15 mouse cellular contexts compared by ENCODE assay signal in the genomic region with DNA sequence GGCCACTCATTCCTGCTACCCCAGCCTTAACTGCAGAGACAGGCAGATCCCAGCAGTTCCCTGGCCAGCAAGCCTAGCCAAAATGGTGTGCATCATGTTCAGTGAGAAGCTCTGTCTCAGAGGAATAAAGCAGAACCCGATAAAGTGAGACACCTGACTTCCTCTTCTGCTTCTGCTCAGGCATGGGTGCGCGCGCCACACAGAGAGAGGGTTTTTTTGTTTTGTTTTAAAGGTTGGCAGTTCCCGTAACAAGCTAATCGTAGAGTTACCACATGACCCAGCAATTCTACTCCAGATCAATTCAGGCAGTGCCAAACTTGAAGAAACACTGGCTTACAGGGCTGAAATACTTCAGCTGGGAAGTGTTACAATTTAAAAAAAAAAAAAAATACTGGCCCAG. TPM values are rescaled to one million over a fixed set of nuclear protein-coding genes. Genes with fewer than 3 reads are reported as not detected.
DNase-seq lines count a peak whose midpoint lies in the region; ATAC-seq lines count a peak whose summit lies in the region.
"Had no signal": no experiment of that assay in that cellular context is flagged by ENCODE, and none has a peak within 500 bp of the region (broad histone marks: within the 10 kb centered on the region; RNA-seq: fewer than 3 reads in every experiment).

No protein-coding gene starts in this region.

- no peak overlapping the region for H3K9ac ChIP-seq in neural tube, embryonic 15.5 days (replicated peaks)
- H3K9ac ChIP-seq: embryonic facial prominence, embryonic 12.5 days; limb, embryonic 15.5 days had no signal

- peak; percentile 19 for DNase-seq in adrenal gland, postnatal 14 days
- no peak for DNase-seq in adrenal gland, adult 2 months
- DNase-seq in neural tube, embryonic 10.5 days (ENCODE audit: extremely low spot score, low spot score): no peak
- peak; percentile 59 to 63 for DNase-seq in spleen, adult 18-20 months
- DNase-seq in urinary bladder, postnatal 14 days (ENCODE audit: low spot score): no peak
- no peak for DNase-seq in kidney, adult 8-10 months
- DNase-seq in liver: no peak
- DNase-seq: kidney, adult 11 months had no signal

- no peaks in the 10 kb centered on the region for H3K9me3 ChIP-seq in neural tube, embryonic 15.5 days (replicated peaks)
- H3K9me3 ChIP-seq: embryonic facial prominence, embryonic 12.5 days; limb, embryonic 15.5 days had no signal

- no peak for ATAC-seq in neural tube, embryonic 15.5 days (ENCODE audit: low FRiP score)
- ATAC-seq: forebrain, embryonic 16.5 days had no signal

- no peak overlapping the region for H3K4me2 ChIP-seq in neural tube, embryonic 15.5 days
- H3K4me2 ChIP-seq: embryonic facial prominence, embryonic 12.5 days; limb, embryonic 15.5 days had no signal

- 74% methylated on average over 6 of the region's 6 CpGs for WGBS in neural tube, embryonic 15.5 days

- H3K27me3 ChIP-seq in neural tube, embryonic 15.5 days (replicated peaks): no peaks in the 10 kb centered on the region
- H3K27me3 ChIP-seq: embryonic facial prominence, embryonic 12.5 days; limb, embryonic 15.5 days had no signal

- peaks cover 9% of the 10 kb centered on the region; the same call in 1 of the 2 replicates for H3K4me1 ChIP-seq in neural tube, embryonic 15.5 days

- H3K27ac ChIP-seq in neural tube, embryonic 15.5 days (replicated peaks): peak overlapping the region; percentile 18; the same call in 1 of the 2 replicates
- H3K27ac ChIP-seq: embryonic facial prominence, embryonic 12.5 days; limb, embryonic 15.5 days had no signal

- no peak overlapping the region for H3K4me3 ChIP-seq in neural tube, embryonic 15.5 days (replicated peaks)
- H3K4me3 ChIP-seq: embryonic facial prominence, embryonic 12.5 days; limb, embryonic 15.5 days had no signal

- peaks cover 12% of the 10 kb centered on the region for H3K36me3 ChIP-seq in neural tube, embryonic 15.5 days

RNA-seq across cellular contexts. Expression of a gene that starts 7.4 kb away (rescaled TPM):
- 88.1 and 96.2 TPM in 2 replicates for total RNA-seq in adrenal gland, postnatal 14 days (2021)
- 100 to 1,000 TPM in 1 of 2 experiments, 10 to 100 TPM in 1; 99.3 to 144 TPM for total RNA-seq in adrenal gland, adult 2 months (2021)
- polyA plus RNA-seq in adrenal gland, adult 2 months (2012; rRNA removed): 87.9 and 111 TPM in 2 replicates
- polyA plus RNA-seq in neural tube, embryonic 15.5 days (2015; fragmentation: Nextera tagmentation; extraction: Ambion mirVana): 105 and 153 TPM in 2 replicates

RNA-seq across cellular contexts. Expression of a gene that starts 30.6 kb away (rescaled TPM):
- total RNA-seq in adrenal gland, postnatal 14 days (2021): not detected in 2 replicates
- not detected for total RNA-seq in adrenal gland, adult 2 months (2021)
- not detected in 2 replicates for polyA plus RNA-seq in adrenal gland, adult 2 months (2012; rRNA removed)
- 0.11 and 0.46 TPM in 2 replicates for polyA plus RNA-seq in neural tube, embryonic 15.5 days (2015; fragmentation: Nextera tagmentation; extraction: Ambion mirVana)
- total RNA-seq: layer of hippocampus, postnatal 14 days had no signal
- polyA plus RNA-seq: heart, embryonic 14.5 days; urinary bladder, adult 2 months had no signal

RNA-seq across cellular contexts. Expression of a gene that starts 41.6 kb away (rescaled TPM):
- 18.1 and 18.6 TPM in 2 replicates for total RNA-seq in adrenal gland, postnatal 14 days (2021)
- 10 to 100 TPM; 23.0 to 25.2 TPM for total RNA-seq in adrenal gland, adult 2 months (2021)
- polyA plus RNA-seq in adrenal gland, adult 2 months (2012; rRNA removed): 27.8 and 38.6 TPM in 2 replicates
- polyA plus RNA-seq in neural tube, embryonic 15.5 days (2015; fragmentation: Nextera tagmentation; extraction: Ambion mirVana): 41.4 and 46.9 TPM in 2 replicates

Comparison
In these comparisons a context has a peak if more than half of its experiments do, and no peak if none do; other contexts are left out.
1. DNase-seq: peak in adrenal gland, postnatal 14 days (single experiment) and spleen, adult 18-20 months (2 of 2); none in adrenal gland, adult 2 months (single experiment), neural tube, embryonic 10.5 days (single experiment), urinary bladder, postnatal 14 days (single experiment), kidney, adult 8-10 months (0 of 2) and liver (single experiment).